9 mouse cellular contexts compared by ENCODE assay signal in the genomic region with DNA sequence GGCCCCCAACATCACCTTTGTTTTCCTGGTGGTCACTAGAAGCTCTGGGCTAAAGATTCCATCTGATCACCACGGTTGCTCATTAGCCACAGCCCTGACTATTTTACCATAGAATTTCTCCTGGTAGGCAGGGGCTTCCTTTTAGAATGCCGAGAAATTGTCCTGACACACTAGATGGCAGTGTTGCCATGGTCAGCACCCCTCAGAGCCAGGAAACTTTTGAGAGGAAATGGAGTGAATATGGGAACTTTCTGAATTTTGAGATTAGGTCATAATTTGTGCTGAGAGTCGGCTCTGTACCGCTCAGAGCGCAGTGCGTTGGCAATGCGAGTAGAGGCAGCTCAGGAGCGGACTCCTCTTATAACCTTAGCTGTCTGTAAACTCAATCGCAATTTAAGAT.
DNase-seq lines count a peak whose midpoint lies in the region; ATAC-seq and TF ChIP-seq lines count a peak whose summit lies in the region.
"Had no signal": no experiment of that assay in that cellular context is flagged by ENCODE, and none has a peak within 500 bp of the region (broad histone marks: within the 10 kb centered on the region; RNA-seq: fewer than 3 reads in every experiment).

No protein-coding gene starts in this region.

- H3K4me3 ChIP-seq in forebrain, postnatal 0 days (ENCODE audit: low read depth, low read length), result no peak overlapping the region
- H3K4me3 ChIP-seq in forebrain, embryonic 12.5 days (replicated peaks), result no peak overlapping the region
- H3K4me3 ChIP-seq in lung, embryonic 14.5 days (ENCODE audit: low read depth, low read length), result no peak overlapping the region
- H3K4me3 ChIP-seq: myocyte had no signal

- no peaks in the 10 kb centered on the region for H3K9me3 ChIP-seq in forebrain, postnatal 0 days (ENCODE audit: low read length)
- no peaks in the 10 kb centered on the region for H3K9me3 ChIP-seq in forebrain, embryonic 12.5 days
- H3K9me3 ChIP-seq in lung, embryonic 14.5 days (ENCODE audit: low read depth, low read length), result no peaks in the 10 kb centered on the region

- no peaks in the 10 kb centered on the region; the same call in 1 of the 2 replicates for H3K36me3 ChIP-seq in forebrain, postnatal 0 days (ENCODE audit: insufficient read depth)
- no peaks in the 10 kb centered on the region for H3K36me3 ChIP-seq in forebrain, embryonic 12.5 days (replicated peaks)
- 0 out of 2 replicates have a peak, but pooled peaks cover 10% of the 10 kb centered on the region for H3K36me3 ChIP-seq in lung, embryonic 14.5 days (ENCODE audit: insufficient read depth)

- no peak overlapping the region for H3K27ac ChIP-seq in forebrain, postnatal 0 days (ENCODE audit: low read depth, low read length)
- no peak overlapping the region for H3K27ac ChIP-seq in forebrain, embryonic 12.5 days
- no peak overlapping the region for H3K27ac ChIP-seq in lung, embryonic 14.5 days (ENCODE audit: low read depth)

- H3K27me3 ChIP-seq in forebrain, postnatal 0 days (ENCODE audit: insufficient read depth, low read length), result no peaks in the 10 kb centered on the region
- no peaks in the 10 kb centered on the region for H3K27me3 ChIP-seq in forebrain, embryonic 12.5 days
- H3K27me3 ChIP-seq in lung, embryonic 14.5 days (ENCODE audit: insufficient read depth, low read length), result no peaks in the 10 kb centered on the region

- H3K4me2 ChIP-seq in forebrain, postnatal 0 days (ENCODE audit: low read depth), result no peak overlapping the region
- H3K4me2 ChIP-seq in forebrain, embryonic 12.5 days, result no peak overlapping the region
- no peak overlapping the region for H3K4me2 ChIP-seq in lung, embryonic 14.5 days

- ATAC-seq in forebrain, postnatal 0 days, result peak; percentile 74
- ATAC-seq in forebrain, embryonic 12.5 days (ENCODE audit: low FRiP score), result no peak
- peak; percentile 59 for ATAC-seq in granulocyte monocyte progenitor cell, adult 5-6 weeks (replicated peaks; ENCODE audit: poor library complexity, severe bottlenecking)
- peak; percentile 17; the same call in 1 of the 2 replicates for ATAC-seq in lung, embryonic 14.5 days (ENCODE audit: insufficient read depth)

- DNase-seq in forebrain, postnatal 0 days, result peak; percentile 77
- peak; percentile 33 for DNase-seq in right cerebral cortex, adult 18-20 months
- DNase-seq in right cerebral cortex, postnatal 36 days (ENCODE audit: low spot score in 2 of 2), result no peak
- peak; percentile 83 for DNase-seq in lung, embryonic 14.5 days
- no peak for DNase-seq in testis, postnatal 10 days (ENCODE audit: low spot score)
- DNase-seq in adrenal gland, adult 2 months, result no peak

- no peak overlapping the region for H3K9ac ChIP-seq in forebrain, postnatal 0 days
- H3K9ac ChIP-seq in forebrain, embryonic 12.5 days, result no peak overlapping the region
- H3K9ac ChIP-seq in lung, embryonic 14.5 days, result no peak overlapping the region

- 46% methylated on average over 9 of the region's 9 CpGs for WGBS in forebrain, postnatal 0 days
- 64% methylated on average over 9 of the region's 9 CpGs for WGBS in forebrain, embryonic 12.5 days
- 47% methylated on average over 9 of the region's 9 CpGs for WGBS in lung, embryonic 14.5 days

- no peaks in the 10 kb centered on the region for H3K4me1 ChIP-seq in forebrain, postnatal 0 days (ENCODE audit: insufficient read depth)
- H3K4me1 ChIP-seq in forebrain, embryonic 12.5 days, result no peaks in the 10 kb centered on the region
- H3K4me1 ChIP-seq in lung, embryonic 14.5 days (ENCODE audit: insufficient read depth), result no peaks in the 10 kb centered on the region

- peak; percentile 86 for TF ChIP-seq CTCF in forebrain, postnatal 0 days (IDR thresholded peaks at IDR 0.05; ENCODE audit: low read depth)
- TF ChIP-seq CTCF in lung, embryonic 14.5 days (IDR thresholded peaks at IDR 0.05; ENCODE audit: low read depth), result peak; percentile 80

Comparison
In these comparisons a context has a peak if more than half of its experiments do, and no peak if none do; other contexts are left out.
1. DNase-seq: peak in forebrain, postnatal 0 days (single experiment), right cerebral cortex, adult 18-20 months (single experiment) and lung, embryonic 14.5 days (single experiment); none in right cerebral cortex, postnatal 36 days (0 of 2), testis, postnatal 10 days (single experiment) and adrenal gland, adult 2 months (single experiment).